Mouse (Mus musculus): Measurements from ENCODE around the gene Gm5767.

The Gm5767 gene

GRCm38 (mm10) chr16:8680470-8680869 is at the start of gene Gm5767:
Gene Gm5767, plus strand, starts transcription at chr16:8680770.
- DNase-seq (ENCODE audit: low spot score in 2 of 2): no peak

- no peak for DNase-seq (ENCODE audit: low spot score in 2 of 2)
Measured at GRCm38 (mm10) chr16:8631428-8631827, 49.1 kb upstream of the Gm5767 start.

- DNase-seq (ENCODE audit: low spot score in 2 of 2): no peak
Measured at GRCm38 (mm10) chr16:8636867-8637216, 43.7 kb upstream of the Gm5767 start.

DNA sequence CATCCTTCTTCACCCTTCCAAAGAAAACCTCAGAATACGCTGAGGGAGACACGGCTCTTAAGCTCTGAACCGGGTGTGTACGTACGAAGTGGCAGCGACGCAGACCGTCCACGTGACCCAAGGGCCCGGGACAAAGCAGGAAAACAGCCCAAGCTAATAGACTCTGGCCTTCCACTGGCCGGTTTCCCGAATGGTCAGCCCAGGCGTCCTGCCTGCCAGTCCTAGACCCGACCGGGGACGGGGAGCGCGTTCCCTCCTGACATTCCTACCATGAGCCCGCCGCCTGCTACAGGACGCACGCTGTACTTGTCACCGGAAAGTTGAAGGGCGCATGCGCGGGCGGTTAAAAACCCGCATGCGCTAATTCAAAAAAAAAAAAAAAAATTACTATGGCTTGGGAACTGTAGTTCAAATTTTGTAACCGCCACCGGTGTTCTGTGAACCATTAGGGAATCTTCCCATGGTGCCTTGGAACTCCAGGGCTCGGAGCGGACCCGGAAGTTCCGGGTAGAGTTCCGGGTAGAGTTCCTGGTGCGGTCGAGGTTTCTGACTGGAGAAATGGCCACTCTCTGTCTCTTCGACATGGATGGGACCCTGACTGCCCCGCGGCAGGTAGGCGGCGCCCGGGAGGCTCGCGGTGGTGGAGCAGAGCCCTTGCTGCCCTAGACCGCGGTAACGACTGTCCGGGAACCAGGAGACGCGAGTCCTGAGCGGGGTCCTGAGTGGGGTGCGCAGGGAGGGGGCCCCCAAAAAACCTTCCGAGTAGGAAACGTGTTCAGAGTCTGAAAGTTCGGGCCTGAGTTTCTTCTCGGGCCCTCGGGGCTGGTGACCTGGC is 43.1 kb upstream of the Gm5767 start, which contains the start of the genes Pmm2 and Tmem186:
Gene Pmm2, plus strand, starts transcription at position 458 of the 835 bp plus-strand sequence.
Gene Tmem186, minus strand, starts transcription at position 496 of the 835 bp plus-strand sequence.
- DNase-seq (ENCODE audit: low spot score in 2 of 2): peak; percentile 69 to 72

GRCm38 (mm10) chr16:8638131-8638530 is 42.4 kb upstream of the Gm5767 start:
- DNase-seq (ENCODE audit: low spot score in 2 of 2): no peak

DNA sequence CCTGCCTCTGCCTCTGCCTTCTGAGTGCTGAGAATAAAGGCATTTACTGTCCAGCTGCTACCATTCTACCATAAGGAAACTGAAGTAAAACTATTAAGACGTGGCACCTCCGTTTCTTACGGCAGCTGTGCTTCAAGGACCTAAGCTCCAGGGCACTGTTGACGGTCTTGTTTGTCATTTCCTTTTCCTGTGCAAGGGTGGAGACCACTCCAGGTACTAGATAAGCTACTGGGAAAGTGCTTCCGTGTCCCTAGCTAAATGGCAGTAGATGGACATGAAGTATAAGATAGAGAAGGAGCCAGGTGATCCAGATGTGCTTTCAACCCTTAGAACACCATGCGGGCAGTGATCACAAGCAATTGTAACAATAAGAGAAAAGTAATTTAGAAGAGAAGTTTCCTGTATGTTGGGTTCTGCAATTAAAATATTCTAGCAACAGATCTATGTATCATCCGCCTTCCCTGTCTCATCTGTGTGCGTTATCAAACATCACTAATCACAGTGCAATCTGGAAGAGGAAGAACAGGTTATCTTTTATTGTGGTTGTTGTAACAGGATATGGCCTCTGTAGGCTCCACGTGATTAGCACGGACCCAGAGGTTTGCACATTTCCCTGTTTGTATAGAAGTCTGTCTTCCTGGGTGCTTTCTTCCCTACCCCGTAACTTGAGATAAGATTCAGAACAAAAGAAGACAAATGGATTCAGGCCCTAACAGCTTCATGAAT is 40.9 kb upstream of the Gm5767 start:
- DNase-seq (ENCODE audit: low spot score in 2 of 2): no peak

GRCm38 (mm10) chr16:8643855-8644254 is 36.7 kb upstream of the Gm5767 start:
- no peak for DNase-seq (ENCODE audit: low spot score in 2 of 2)

DNA sequence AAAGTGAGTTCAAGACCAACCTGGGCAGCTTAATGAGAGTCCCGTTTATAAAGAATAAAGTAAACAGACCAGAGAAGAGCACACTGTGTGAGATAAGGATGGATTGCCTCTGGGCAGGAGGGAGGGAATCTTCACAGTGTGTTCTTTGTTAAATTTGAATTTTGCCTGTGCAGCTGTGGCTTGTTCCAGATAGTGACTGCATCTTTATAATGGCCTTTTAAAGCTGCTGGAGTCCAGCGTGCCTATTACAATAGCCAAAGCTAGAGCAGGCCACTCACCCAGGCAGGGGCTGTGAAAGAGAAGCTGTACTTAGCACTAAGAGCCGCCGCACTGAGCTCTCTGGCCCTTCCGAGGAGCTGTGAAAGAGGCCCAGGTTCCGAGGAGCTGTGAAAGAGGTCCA is 35.0 kb upstream of the Gm5767 start:
- no peak for DNase-seq (ENCODE audit: low spot score in 2 of 2)

- no peak for DNase-seq (ENCODE audit: low spot score in 2 of 2)
Measured at GRCm38 (mm10) chr16:8650007-8650406, 30.6 kb upstream of the Gm5767 start.

- DNase-seq (ENCODE audit: low spot score in 2 of 2): no peak
Measured at GRCm38 (mm10) chr16:8655108-8655507, 25.5 kb upstream of the Gm5767 start.

DNA sequence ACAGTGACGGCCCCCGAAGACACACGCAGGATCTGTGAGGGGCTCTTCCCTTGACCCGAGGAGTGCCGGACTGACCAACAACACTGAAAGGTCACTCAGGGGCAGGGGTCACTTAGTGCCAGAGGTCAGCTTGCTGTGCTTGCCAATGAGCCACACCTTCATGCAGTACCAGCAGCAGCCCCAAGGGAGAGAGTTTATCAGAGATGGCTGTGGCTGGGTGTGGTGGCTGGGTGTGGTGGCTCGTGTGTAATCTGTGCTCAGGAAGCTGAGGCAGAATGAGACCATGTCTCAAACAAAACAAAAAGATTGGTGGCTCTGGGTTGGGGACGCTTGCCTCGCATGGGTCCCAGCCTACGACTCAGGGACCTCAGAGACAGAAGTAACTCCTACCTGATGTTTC is 25.0 kb upstream of the Gm5767 start:
- no peak for DNase-seq (ENCODE audit: low spot score in 2 of 2)

- DNase-seq (ENCODE audit: low spot score in 2 of 2): no peak
Measured at GRCm38 (mm10) chr16:8656256-8656655, 24.3 kb upstream of the Gm5767 start.

- no peak for DNase-seq (ENCODE audit: low spot score in 2 of 2)
Measured at GRCm38 (mm10) chr16:8658349-8658748, 22.2 kb upstream of the Gm5767 start.

DNA sequence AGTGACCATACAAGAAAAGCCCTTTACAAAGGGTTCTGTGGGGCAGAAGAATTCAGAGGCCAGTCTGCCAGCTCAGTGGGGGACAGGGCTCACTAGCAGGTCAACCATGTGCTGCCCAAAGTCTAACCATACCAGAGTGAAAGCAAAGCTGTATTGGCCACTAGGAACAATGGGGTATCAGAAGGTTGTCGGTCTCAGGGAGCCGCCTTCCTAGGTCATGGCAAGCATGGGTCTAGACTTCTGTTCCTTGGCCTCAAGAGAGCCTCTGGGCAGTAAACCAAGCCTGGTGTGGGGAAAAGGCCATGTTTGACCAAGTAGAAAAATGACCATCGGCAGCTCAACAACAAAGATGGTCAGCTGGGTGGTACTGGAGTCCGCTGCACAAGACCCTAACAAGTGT is 21.8 kb upstream of the Gm5767 start:
- DNase-seq (ENCODE audit: low spot score in 2 of 2): no peak

GRCm38 (mm10) chr16:8663022-8663421 is 17.5 kb upstream of the Gm5767 start:
- DNase-seq (ENCODE audit: low spot score in 2 of 2): no peak

GRCm38 (mm10) chr16:8663606-8664539 is 16.7 kb upstream of the Gm5767 start:
- DNase-seq (ENCODE audit: low spot score in 2 of 2): no peak

- no peak for DNase-seq (ENCODE audit: low spot score in 2 of 2)
Measured at GRCm38 (mm10) chr16:8665367-8665766, 15.2 kb upstream of the Gm5767 start.

DNA sequence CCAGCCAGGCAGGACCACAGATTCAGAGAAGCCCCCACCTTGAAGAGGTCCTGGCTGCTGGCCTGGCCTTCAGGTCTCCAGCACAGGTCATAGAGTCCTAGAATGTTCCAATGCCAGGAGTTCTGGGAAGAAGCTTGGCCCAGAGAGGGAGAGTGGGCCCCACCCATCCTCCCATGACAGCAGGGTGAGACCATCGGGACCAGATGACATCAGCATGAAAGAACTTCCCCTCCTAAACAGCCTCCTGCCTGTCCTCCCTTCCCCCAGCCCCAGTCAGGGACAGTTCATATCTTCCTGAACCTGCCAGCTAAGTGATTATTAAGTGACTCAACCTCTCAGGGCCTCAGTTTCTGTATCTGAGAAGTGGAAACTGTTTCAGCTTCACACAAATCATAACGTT is 14.1 kb upstream of the Gm5767 start:
- no peak for DNase-seq (ENCODE audit: low spot score in 2 of 2)

- no peak for DNase-seq (ENCODE audit: low spot score in 2 of 2)
Measured at GRCm38 (mm10) chr16:8667261-8667660, 13.3 kb upstream of the Gm5767 start.

- DNase-seq (ENCODE audit: low spot score in 2 of 2): no peak
Measured at GRCm38 (mm10) chr16:8667814-8668213, 12.8 kb upstream of the Gm5767 start.

DNA sequence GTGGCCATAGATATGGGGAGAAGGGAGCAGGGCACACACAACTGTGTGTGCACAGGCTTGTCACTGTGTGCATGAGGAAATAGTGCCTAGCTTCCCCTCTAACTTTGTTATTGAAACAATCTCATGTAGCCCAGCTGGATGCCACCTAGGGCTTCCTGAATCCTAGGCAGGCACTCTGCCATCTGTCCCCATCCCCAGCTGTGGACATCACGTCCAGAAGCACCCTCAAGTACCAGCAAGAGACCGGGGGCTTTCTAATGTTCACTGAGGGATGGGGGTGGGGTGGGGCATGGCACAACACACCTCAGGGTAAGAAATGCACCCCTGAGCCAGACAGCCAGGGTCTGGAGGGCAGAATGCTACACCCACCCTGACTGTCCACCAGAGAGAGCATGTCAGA is 12.2 kb upstream of the Gm5767 start:
- no peak for DNase-seq (ENCODE audit: low spot score in 2 of 2)

GRCm38 (mm10) chr16:8669432-8669831 is 11.1 kb upstream of the Gm5767 start:
- no peak for DNase-seq (ENCODE audit: low spot score in 2 of 2)
